Mouse (Mus musculus) mesoderm, embryonic 11.5 days (tissue): ENCODE data around the gene Fads3.

ENCODE experiments used
- DNase-seq: peaks from one replicate; pipeline ENCODE4 v3.0.0-alpha.2; 2012; ENCODE audit warnings: low read depth, low spot score

Fads3 gene

GRCm38 (mm10) chr19:10108666-10109065 is 67.3 kb downstream of the Fads3 start:
- no peak for DNase-seq
